Mouse (Mus musculus) liver, embryonic 14 days (tissue): ENCODE results near the gene Cck. TPM values are rescaled to one million over a fixed set of nuclear protein-coding genes. Genes with fewer than 3 reads are reported as not detected.

ENCODE experiments used
- polyA plus RNA-seq: library from polyadenylated mRNA; depleted of rRNA; stranded (reverse); fragments of >200 nt; gene quantifications from 2 replicates; pipeline ENCODE4 v1.2.3, GENCODE M21; 2012; rRNA removed

Gene Cck
- polyA plus RNA-seq, result 0.16 and 0.17 TPM in 2 replicates

DNA sequence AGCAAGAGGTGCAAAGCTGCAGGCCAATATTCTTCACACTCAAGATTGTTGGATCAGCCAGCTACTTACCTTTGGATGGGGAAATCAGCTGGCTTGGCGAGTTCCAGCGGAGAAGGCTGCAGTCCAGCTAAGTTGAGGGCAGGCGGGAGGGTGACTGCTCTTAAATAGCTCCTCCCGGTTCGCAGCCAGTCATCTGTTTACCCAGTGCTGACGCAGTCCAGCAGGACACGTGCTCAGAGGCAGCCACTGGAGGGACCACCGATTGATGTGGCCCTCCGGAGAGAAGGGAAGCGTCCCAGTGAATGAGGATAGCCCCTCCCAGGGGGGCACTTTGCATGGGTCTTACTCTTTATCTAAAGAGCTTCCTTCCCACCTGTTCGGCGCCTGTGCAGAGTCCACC lies at the start of gene Cck:
Gene Cck, minus strand, starts transcription at position 166 of the 400 bp plus-strand sequence.

Other genes starting within 250 kb of the Cck start
- gene Ulk4, start 218.5 kb downstream of the Cck start, polyA plus RNA-seq, result 0.17 and 0.25 TPM in 2 replicates
- 2.9 and 3.3 TPM in 2 replicates for gene Trak1, start 198.2 kb downstream of the Cck start, polyA plus RNA-seq
- 0.05 TPM in 1 of 2 replicates, not detected in the other for gene Lyzl4, start 146.4 kb upstream of the Cck start, polyA plus RNA-seq
- 0.17 and 0.18 TPM in 2 replicates for gene Vipr1, start 147.0 kb upstream of the Cck start, polyA plus RNA-seq
- 1.5 and 2.2 TPM in 2 replicates for gene Sec22c, start 209.8 kb upstream of the Cck start, polyA plus RNA-seq
- 24.9 and 27.6 TPM in 2 replicates for gene Ss18l2, start 214.6 kb upstream of the Cck start, polyA plus RNA-seq
- gene Nktr, start 223.5 kb upstream of the Cck start, polyA plus RNA-seq, result 37.1 and 44.9 TPM in 2 replicates